Mouse (Mus musculus): ENCODE results near the gene Cdkn1c. TPM values are rescaled to one million over a fixed set of nuclear protein-coding genes. Genes with fewer than 3 reads are reported as not detected.

Gene Cdkn1c
- total and polyA plus RNA-seq, 3 experiments, result not detected

- Histone ChIP-seq H3K27me3 (replicated peaks) (peaks cover 58% of the 10 kb centered on the region), H3K4me2 (ENCODE audit: insufficient read depth, low read depth, poor library complexity, severe bottlenecking) (no peak overlapping the region), H3K4me1 (ENCODE audit: control insufficient read depth in 1 of 2, insufficient read depth in 2 of 2) (no peaks in the 10 kb centered on the region), H3K9me3 (replicated peaks; ENCODE audit: low read length) (peaks cover 11% of the 10 kb centered on the region), H3K4me3 (replicated peaks in 1 of 3; ENCODE audit: low read depth in 2 of 3, low read length in 2 of 3, poor library complexity in 1 of 3) (no peak overlapping the region), H3K9ac (ENCODE audit: insufficient read depth, low read depth) (no peak overlapping the region), H3K79me2 (replicated peaks; ENCODE audit: control insufficient read depth, extremely low read depth, insufficient read depth, poor library complexity, severe bottlenecking) (no peaks in the 10 kb centered on the region), H3K36me3 (replicated peaks in 1 of 2; ENCODE audit: control insufficient read depth in 1 of 2, insufficient read depth in 1 of 2, low read length in 1 of 2) (no peaks in the 10 kb centered on the region), H3K27ac (ENCODE audit: insufficient read depth, low read depth) (no peak overlapping the region)
- TF ChIP-seq CHD2 (IDR thresholded peaks at IDR 0.05; ENCODE audit: low read length), result no peak
- TF ChIP-seq POLR2A (IDR thresholded peaks at IDR 0.05; ENCODE audit: low read depth, low read length), result no peak
- TF ChIP-seq E2F4 (IDR thresholded peaks at IDR 0.05; ENCODE audit: insufficient replicate concordance, low read depth, low read length), result no peak
- no peak for TF ChIP-seq JUN (IDR thresholded peaks at IDR 0.05; ENCODE audit: insufficient read depth, low read depth, low read length)
- no peak for TF ChIP-seq MYC (IDR thresholded peaks at IDR 0.05; ENCODE audit: low read depth, low read length)
- TF ChIP-seq MXI1 (IDR thresholded peaks at IDR 0.05; ENCODE audit: low read depth, low read length), result no peak
- TF ChIP-seq EP300 (IDR thresholded peaks at IDR 0.05; ENCODE audit: low read length), result no peak
- TF ChIP-seq UBTF (IDR thresholded peaks at IDR 0.05; ENCODE audit: low read depth, low read length), result no peak
- no peak for TF ChIP-seq MAFK (IDR thresholded peaks at IDR 0.05; ENCODE audit: insufficient replicate concordance, low read length)
- TF ChIP-seq ZC3H11A (IDR thresholded peaks at IDR 0.05; ENCODE audit: low read depth, low read length), result no peak
- no peak for TF ChIP-seq MEF2A (IDR thresholded peaks at IDR 0.05; ENCODE audit: borderline replicate concordance, low read depth, low read length)
- TF ChIP-seq PAX5 (IDR thresholded peaks at IDR 0.05; ENCODE audit: low read length), result no peak
- TF ChIP-seq USF2 (conservative IDR thresholded peaks at IDR 0.05; ENCODE audit: low read depth, low read length), result no peak
- TF ChIP-seq TBP (conservative IDR thresholded peaks at IDR 0.05; ENCODE audit: low read depth, low read length), result no peak
- no peak for TF ChIP-seq MAX (IDR thresholded peaks at IDR 0.05; ENCODE audit: low read length)
- no peak for TF ChIP-seq TCF12 (IDR thresholded peaks at IDR 0.05; ENCODE audit: low read depth, low read length)
- TF ChIP-seq CTCF (conservative IDR thresholded peaks at IDR 0.05 in 1 of 2, IDR thresholded peaks at IDR 0.05 in 1 of 2; ENCODE audit: low read depth in 2 of 2, low read length in 2 of 2), result no peak
- TF ChIP-seq CHD1 (IDR thresholded peaks at IDR 0.05; ENCODE audit: low read depth, low read length), result no peak
- TF ChIP-seq NELFE (IDR thresholded peaks at IDR 0.05; ENCODE audit: low read depth, low read length), result no peak
- TF ChIP-seq JUND (conservative IDR thresholded peaks at IDR 0.05; ENCODE audit: low read depth, low read length), result no peak
- dilution Hi-C loops (cut with MboI; ENCODE audit: extremely low pct_ligation_motif_present, extremely low pct_unique_long_range_greater_than_20kb, low sequenced_read_pairs), result no loop called here
- in situ Hi-C loops (cut with MboI; ENCODE audit: low pct_ligation_motif_present, low pct_unique_long_range_greater_than_20kb, low sequenced_read_pairs), result no loop called here
- DNase-seq (ENCODE audit: extremely low read depth), result no peak
These were observed 41.0 kb upstream of the Cdkn1c start for GRCm38 (mm10) chr7:143501643-143502417.

- Histone ChIP-seq H3K9me3 (replicated peaks; ENCODE audit: low read length) (peaks cover 11% of the 10 kb centered on the region), H3K27me3 (replicated peaks) (peaks cover 60% of the 10 kb centered on the region), H3K36me3 (replicated peaks in 1 of 2; ENCODE audit: control insufficient read depth in 1 of 2, insufficient read depth in 1 of 2, low read length in 1 of 2) (no peaks in the 10 kb centered on the region), H3K9ac (ENCODE audit: insufficient read depth, low read depth) (no peak overlapping the region), H3K4me1 (ENCODE audit: control insufficient read depth in 1 of 2, insufficient read depth in 2 of 2) (no peaks in the 10 kb centered on the region), H3K79me2 (replicated peaks; ENCODE audit: control insufficient read depth, extremely low read depth, insufficient read depth, poor library complexity, severe bottlenecking) (no peaks in the 10 kb centered on the region), H3K4me2 (ENCODE audit: insufficient read depth, low read depth, poor library complexity, severe bottlenecking) (no peak overlapping the region), H3K27ac (ENCODE audit: insufficient read depth, low read depth) (no peak overlapping the region), H3K4me3 (replicated peaks in 1 of 3; ENCODE audit: low read depth in 2 of 3, low read length in 2 of 3, poor library complexity in 1 of 3) (no peak overlapping the region)
- in situ Hi-C loops (cut with MboI; ENCODE audit: low pct_ligation_motif_present, low pct_unique_long_range_greater_than_20kb, low sequenced_read_pairs) (no loop called here), dilution Hi-C loops (cut with MboI; ENCODE audit: extremely low pct_ligation_motif_present, extremely low pct_unique_long_range_greater_than_20kb, low sequenced_read_pairs) (no loop called here)
- no peak for DNase-seq (ENCODE audit: extremely low read depth)
- TF ChIP-seq RAD21 (IDR thresholded peaks at IDR 0.05; ENCODE audit: low read depth, low read length), result no peak
- no peak for TF ChIP-seq BHLHE40 (IDR thresholded peaks at IDR 0.05; ENCODE audit: low read depth, low read length)
- TF ChIP-seq JUND (conservative IDR thresholded peaks at IDR 0.05; ENCODE audit: low read depth, low read length), result no peak
- TF ChIP-seq MAFK (IDR thresholded peaks at IDR 0.05; ENCODE audit: insufficient replicate concordance, low read length), result no peak
- TF ChIP-seq MAZ (IDR thresholded peaks at IDR 0.05; ENCODE audit: low read depth, low read length), result no peak
- TF ChIP-seq SIN3A (IDR thresholded peaks at IDR 0.05; ENCODE audit: low read length), result no peak
- TF ChIP-seq MYC (IDR thresholded peaks at IDR 0.05; ENCODE audit: low read depth, low read length), result no peak
- no peak for TF ChIP-seq GABPA (IDR thresholded peaks at IDR 0.05; ENCODE audit: insufficient replicate concordance, low read depth, low read length)
- no peak for TF ChIP-seq MXI1 (IDR thresholded peaks at IDR 0.05; ENCODE audit: low read depth, low read length)
- TF ChIP-seq IRF4 (IDR thresholded peaks at IDR 0.05; ENCODE audit: low read depth, low read length), result no peak
- no peak for TF ChIP-seq HCFC1 (IDR thresholded peaks at IDR 0.05; ENCODE audit: low read depth, low read length)
- TF ChIP-seq NRF1 (IDR thresholded peaks at IDR 0.05; ENCODE audit: low read depth, low read length), result no peak
- TF ChIP-seq CHD2 (IDR thresholded peaks at IDR 0.05; ENCODE audit: low read length), result no peak
- TF ChIP-seq RCOR1 (conservative IDR thresholded peaks at IDR 0.05; ENCODE audit: low read depth, low read length), result no peak
- no peak for TF ChIP-seq EP300 (IDR thresholded peaks at IDR 0.05; ENCODE audit: low read length)
- no peak for TF ChIP-seq ZMIZ1 (IDR thresholded peaks at IDR 0.05; ENCODE audit: low read depth, low read length)
- no peak for TF ChIP-seq E2F4 (IDR thresholded peaks at IDR 0.05; ENCODE audit: insufficient replicate concordance, low read depth, low read length)
- no peak for TF ChIP-seq POLR2A (IDR thresholded peaks at IDR 0.05; ENCODE audit: low read depth, low read length)
- TF ChIP-seq MAX (IDR thresholded peaks at IDR 0.05; ENCODE audit: low read length), result no peak
These were observed 40.1 kb upstream of the Cdkn1c start for GRCm38 (mm10) chr7:143500912-143501311.

Measured in CH12.LX (cell line).